Mouse (Mus musculus) macrophage (primary cell): Measurements from ENCODE around the gene Bmpr1b. TPM values are rescaled to one million over a fixed set of nuclear protein-coding genes. Genes with fewer than 3 reads are reported as not detected.
"Not testable (repeated sequence)": the region's sequence is repeated elsewhere in the genome, so short reads cannot be mapped to it uniquely, and the experiment has no call there.

Experiments used
- H3K27ac ChIP-seq: fragments of 350-480 bp; formaldehyde crosslinking; 2 replicates; pipeline ENCODE4 v1.9.0; 2021
- H3K36me3 ChIP-seq: fragments of 350-480 bp; formaldehyde crosslinking; 2 replicates; pipeline ENCODE4 v1.9.0; 2021; ENCODE audit errors: inconsistent target
- H3K4me3 ChIP-seq: fragments of 350-480 bp; formaldehyde crosslinking; 2 replicates; pipeline ENCODE4 v1.9.0; 2021; ENCODE audit errors: inconsistent target
- H3K79me2 ChIP-seq: fragments of 350-480 bp; formaldehyde crosslinking; 2 replicates; pipeline ENCODE4 v1.9.0; 2021; ENCODE audit errors: inconsistent target
- WGBS: methylation state at CpG from one replicate; pipeline ENCODE4 v1.1.7; 2026; ENCODE audit warnings: inconsistent platforms; ENCODE audit not compliant: missing documents; 5-methylcytosine and 5-hydroxymethylcytosine counted together
- polyA plus RNA-seq: library from polyadenylated mRNA; stranded (reverse); fragments of 250-400 nt; gene quantifications from 3 replicates; pipeline ENCODE4 v1.2.4, GENCODE M21; 2018; ENCODE audit warnings: inconsistent platforms
- total RNA-seq, 78 experiments: library from RNA; depleted of rRNA; stranded (reverse); fragments of 250-400 nt; gene quantifications; 1 replicate in 9 of 78; 2 replicates in 24 of 78; 3 replicates in 43 of 78; 4 replicates in 2 of 78; pipeline ENCODE4 v1.2.4; 2018; ENCODE audit warnings: inconsistent platforms in 56 of 78

Gene Bmpr1b
- total RNA-seq (2018; cell fraction: chromatin; rRNA removed), result under 1 TPM in 1 of 26 experiments, not detected in 25; 0.32 TPM
- total RNA-seq (2018; cell fraction: cytosol; rRNA removed), result not detected
- not detected for total RNA-seq (2018; cell fraction: nucleus; rRNA removed)
- polyA plus RNA-seq, result not detected in 3 replicates

GRCm38 (mm10) chr3:142168863-142169521, at the start of gene Bmpr1b:
TSS of gene Bmpr1b (minus strand) at chr3:142169425.
- H3K36me3 ChIP-seq, result no peaks in the 10 kb centered on the region
- no peaks in the 10 kb centered on the region for H3K79me2 ChIP-seq
- no peak within 1 kb of the TSS for H3K4me3 ChIP-seq
- WGBS, result 3% methylated on average over 53 of the region's 65 CpGs
- no peak within 1 kb of the TSS for H3K27ac ChIP-seq

- Histone ChIP-seq H3K36me3 (no peaks in the 10 kb centered on the region), H3K27ac (no peak overlapping the region), H3K79me2 (no peaks in the 10 kb centered on the region), H3K4me3 (no peak overlapping the region)
- WGBS, result 80% methylated on average over 2 of the region's 2 CpGs
Measured at GRCm38 (mm10) chr3:142212821-142213220, 43.6 kb upstream of the Bmpr1b start.

- Histone ChIP-seq H3K27ac (no peak overlapping the region), H3K36me3 (no peaks in the 10 kb centered on the region), H3K4me3 (no peak overlapping the region), H3K79me2 (no peaks in the 10 kb centered on the region)
- 94% methylated on average over 3 of the region's 3 CpGs for WGBS
Measured at GRCm38 (mm10) chr3:142212186-142212585, 43.0 kb upstream of the Bmpr1b start.

GRCm38 (mm10) chr3:142209981-142210380, 40.8 kb upstream of the Bmpr1b start:
- Histone ChIP-seq H3K4me3 (no peak overlapping the region), H3K79me2 (no peaks in the 10 kb centered on the region), H3K36me3 (no peaks in the 10 kb centered on the region), H3K27ac (no peak overlapping the region)
- WGBS, result 86% methylated on average over 6 of the region's 6 CpGs

- Histone ChIP-seq H3K36me3 (no peaks in the 10 kb centered on the region), H3K4me3 (no peak overlapping the region), H3K79me2 (no peaks in the 10 kb centered on the region), H3K27ac (no peak overlapping the region)
- WGBS, result 96% methylated on average over 11 of the region's 11 CpGs
Measured at GRCm38 (mm10) chr3:142209057-142209456, 39.8 kb upstream of the Bmpr1b start.

GRCm38 (mm10) chr3:142207488-142207887, 38.3 kb upstream of the Bmpr1b start:
- H3K79me2 ChIP-seq, result no peaks in the 10 kb centered on the region
- no peak overlapping the region for H3K4me3 ChIP-seq
- H3K27ac ChIP-seq, result no peak overlapping the region
- no peaks in the 10 kb centered on the region for H3K36me3 ChIP-seq
- 51% methylated on average over 6 of the region's 6 CpGs for WGBS

GRCm38 (mm10) chr3:142206316-142206715, 37.1 kb upstream of the Bmpr1b start:
- Histone ChIP-seq H3K36me3 (no peaks in the 10 kb centered on the region), H3K27ac (no peak overlapping the region), H3K79me2 (no peaks in the 10 kb centered on the region), H3K4me3 (no peak overlapping the region)
- 92% methylated on average over 3 of the region's 3 CpGs for WGBS

- no peaks in the 10 kb centered on the region for H3K36me3 ChIP-seq
- 78% methylated on average over 8 of the region's 8 CpGs for WGBS
- no peaks in the 10 kb centered on the region for H3K79me2 ChIP-seq
Measured at GRCm38 (mm10) chr3:142196142-142196541, 26.9 kb upstream of the Bmpr1b start.

GRCm38 (mm10) chr3:142191627-142192026, 22.4 kb upstream of the Bmpr1b start:
- H3K4me3 ChIP-seq, H3K79me2 ChIP-seq, H3K36me3 ChIP-seq, H3K27ac ChIP-seq: not testable (repeated sequence)

More at GRCm38 (mm10) chr3:142196142-142196541, 26.9 kb upstream of the Bmpr1b start:
- Histone ChIP-seq H3K4me3 (no peak overlapping the region), H3K27ac (no peak overlapping the region)

GRCm38 (mm10) chr3:142186551-142186950, 17.3 kb upstream of the Bmpr1b start:
- WGBS, result 90% methylated on average over 3 of the region's 3 CpGs
- Histone ChIP-seq H3K27ac (no peak overlapping the region), H3K79me2 (no peaks in the 10 kb centered on the region), H3K36me3 (no peaks in the 10 kb centered on the region), H3K4me3 (no peak overlapping the region)

- Histone ChIP-seq H3K79me2 (no peaks in the 10 kb centered on the region), H3K36me3 (no peaks in the 10 kb centered on the region), H3K4me3 (no peak overlapping the region), H3K27ac (no peak overlapping the region)
- 93% methylated on average over 4 of the region's 4 CpGs for WGBS
Measured at GRCm38 (mm10) chr3:142173996-142174395, 4.8 kb upstream of the Bmpr1b start.

- Histone ChIP-seq H3K4me3 (no peak overlapping the region), H3K27ac (no peak overlapping the region), H3K79me2 (no peaks in the 10 kb centered on the region), H3K36me3 (no peaks in the 10 kb centered on the region)
- 25% methylated on average over 9 of the region's 9 CpGs for WGBS
Measured at GRCm38 (mm10) chr3:142168251-142168862, 868 bp downstream of the Bmpr1b start.

GRCm38 (mm10) chr3:142164981-142165380, 4.2 kb downstream of the Bmpr1b start:
- no peaks in the 10 kb centered on the region for H3K79me2 ChIP-seq
- H3K4me3 ChIP-seq, result no peak overlapping the region

GRCm38 (mm10) chr3:142163896-142164295, 5.3 kb downstream of the Bmpr1b start:
- no peak overlapping the region for H3K4me3 ChIP-seq
- no peak overlapping the region for H3K27ac ChIP-seq
- H3K79me2 ChIP-seq, result no peaks in the 10 kb centered on the region
- 92% methylated on average over 2 of the region's 2 CpGs for WGBS
- no peaks in the 10 kb centered on the region for H3K36me3 ChIP-seq

More at GRCm38 (mm10) chr3:142164981-142165380, 4.2 kb downstream of the Bmpr1b start:
- H3K27ac ChIP-seq, result no peak overlapping the region
- H3K36me3 ChIP-seq, result no peaks in the 10 kb centered on the region
- 23% methylated on average over 9 of the region's 9 CpGs for WGBS

GRCm38 (mm10) chr3:142161405-142161804, 7.8 kb downstream of the Bmpr1b start:
- Histone ChIP-seq H3K36me3 (no peaks in the 10 kb centered on the region), H3K79me2 (no peaks in the 10 kb centered on the region), H3K4me3 (no peak overlapping the region), H3K27ac (no peak overlapping the region)
- 81% methylated on average over 3 of the region's 3 CpGs for WGBS
